Mouse (Mus musculus) neural tube, embryonic 13.5 days (tissue): ENCODE measurements around the gene Grcc10. TPM values are rescaled to one million over a fixed set of nuclear protein-coding genes. Genes with fewer than 3 reads are reported as not detected.

ENCODE experiments used
- ATAC-seq: fragments of 200-750 bp; cut with Nextera tagmentation; 2 replicates; pipeline ENCODE4 v1.8.0; 2017; ENCODE audit warnings: low read depth, mild to moderate bottlenecking, moderate TSS enrichment, moderate library complexity
- H3K27ac ChIP-seq: fragments of 300-500 bp; sonication (generic); replicated peaks from 2 replicates; pipeline ENCODE4 v1.5.1; 2015; ENCODE audit warnings: moderate library complexity, mild to moderate bottlenecking, inconsistent platforms
- H3K27me3 ChIP-seq: fragments of 300-500 bp; sonication (generic); 2 replicates; pipeline ENCODE4 v1.6.1; 2015; ENCODE audit warnings: mild to moderate bottlenecking, inconsistent platforms
- H3K36me3 ChIP-seq: fragments of 300-500 bp; sonication (generic); 2 replicates; pipeline ENCODE4 v1.6.1; 2015; ENCODE audit warnings: mild to moderate bottlenecking, inconsistent platforms
- H3K4me1 ChIP-seq: fragments of 300-500 bp; sonication (generic); replicated peaks from 2 replicates; pipeline ENCODE4 v1.6.1; 2015; ENCODE audit warnings: inconsistent platforms
- H3K4me2 ChIP-seq: fragments of 300-500 bp; sonication (generic); 2 replicates; pipeline ENCODE4 v1.6.1; 2015; ENCODE audit warnings: inconsistent platforms, mild to moderate bottlenecking, moderate library complexity
- H3K4me3 ChIP-seq: fragments of 300-500 bp; sonication (generic); 2 replicates; pipeline ENCODE4 v1.5.1; 2015; ENCODE audit warnings: mild to moderate bottlenecking, inconsistent platforms
- H3K9ac ChIP-seq: fragments of 300-500 bp; sonication (generic); 2 replicates; pipeline ENCODE4 v1.6.1; 2015; ENCODE audit warnings: moderate library complexity, mild to moderate bottlenecking, inconsistent platforms
- H3K9me3 ChIP-seq: fragments of 300-500 bp; sonication (generic); 2 replicates; pipeline ENCODE4 v1.6.1; 2016; ENCODE audit warnings: inconsistent platforms
- WGBS: fragments of 180-500 bp; shearing (Covaris S2); methylation state at CpG from one replicate; pipeline ENCODE4 v1.1.7; 2015; 5-methylcytosine and 5-hydroxymethylcytosine counted together
- polyA plus RNA-seq: library from polyadenylated mRNA; unstranded; fragments of >200 nt; fragmentation: Nextera tagmentation; extraction: Ambion mirVana; gene quantifications from 2 replicates; pipeline ENCODE4 v1.2.1, GENCODE M21; 2015

Gene Grcc10
- polyA plus RNA-seq, 1 experiment from 2014 or later: 693 TPM

DNA sequence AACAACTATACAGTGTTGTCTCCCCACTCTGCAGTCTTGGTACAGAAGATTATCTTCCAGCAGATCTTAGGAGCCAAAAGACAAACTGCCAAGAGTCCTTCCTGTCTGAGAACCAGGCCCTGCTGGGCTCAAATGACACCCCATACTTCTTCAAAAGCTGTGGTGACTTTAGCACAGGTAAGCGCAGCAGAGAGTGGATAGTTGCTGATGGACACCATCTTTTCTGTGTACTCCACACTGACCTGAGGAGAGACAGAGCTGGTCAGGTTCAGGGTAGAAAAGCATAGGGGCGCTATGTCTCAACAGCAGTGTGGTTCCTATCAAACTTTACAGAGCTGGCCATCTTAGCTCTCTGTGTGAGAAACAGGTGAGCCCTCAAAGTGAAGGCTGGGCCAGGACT, 36.8 kb downstream of the Grcc10 start:
- Histone ChIP-seq H3K27me3 (no peaks in the 10 kb centered on the region), H3K36me3 (peaks cover 85% of the 10 kb centered on the region), H3K4me2 (no peak overlapping the region), H3K4me1 (peaks cover 3% of the 10 kb centered on the region; the same call in 1 of the 2 replicates), H3K9me3 (no peaks in the 10 kb centered on the region), H3K4me3 (no peak overlapping the region), H3K27ac (no peak overlapping the region), H3K9ac (no peak overlapping the region)
- ATAC-seq: no peak
- WGBS: 97% methylated on average over 2 of the region's 2 CpGs

DNA sequence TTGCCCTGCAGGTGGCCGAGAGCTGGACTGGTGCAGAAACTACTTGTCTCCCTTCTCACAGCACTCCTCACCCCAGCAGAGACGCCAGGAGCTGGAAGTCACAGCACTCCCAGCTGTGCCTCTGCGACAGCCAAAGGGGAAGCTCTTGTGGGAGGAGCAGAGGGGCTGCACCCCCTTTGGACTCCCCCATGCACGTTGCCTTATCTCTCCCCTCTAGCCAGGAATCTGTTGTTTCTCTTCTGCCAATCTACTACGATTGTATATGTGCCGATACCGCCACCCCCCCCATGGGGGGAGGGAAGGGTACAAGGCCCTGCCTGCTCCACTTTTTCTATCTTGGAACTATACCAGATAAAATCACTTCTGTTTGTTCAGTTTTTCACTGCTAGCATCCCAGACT, 37.4 kb downstream of the Grcc10 start:
- Histone ChIP-seq H3K9me3 (no peaks in the 10 kb centered on the region), H3K27ac (no peak overlapping the region), H3K36me3 (peaks cover 92% of the 10 kb centered on the region), H3K4me2 (no peak overlapping the region), H3K27me3 (no peaks in the 10 kb centered on the region), H3K4me3 (no peak overlapping the region), H3K9ac (no peak overlapping the region), H3K4me1 (no peaks in the 10 kb centered on the region)
- ATAC-seq: no peak
- 85% methylated on average over 7 of the region's 7 CpGs for WGBS

DNA sequence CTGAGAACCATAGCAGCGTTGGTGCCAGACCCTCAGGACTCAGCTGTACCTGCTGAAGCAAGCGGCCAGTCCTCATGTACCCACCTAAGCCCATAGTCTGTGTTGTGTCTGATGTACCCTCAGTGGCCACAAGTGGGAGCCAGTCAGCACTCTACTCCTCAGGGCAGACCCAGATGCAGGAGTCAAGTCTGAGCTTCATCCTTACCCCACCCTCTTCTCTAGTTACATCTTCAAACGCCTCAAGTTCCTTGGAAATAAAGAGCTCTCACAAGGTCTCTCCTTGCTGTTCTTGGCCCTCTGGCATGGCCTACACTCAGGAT, 38.4 kb downstream of the Grcc10 start:
- H3K36me3 ChIP-seq: peaks cover 85% of the 10 kb centered on the region
- H3K9me3 ChIP-seq: no peaks in the 10 kb centered on the region
- H3K27me3 ChIP-seq: no peaks in the 10 kb centered on the region
- 59% methylated on average over 3 of the region's 3 CpGs for whole genome bisulfite sequencing
- H3K9ac ChIP-seq: no peak overlapping the region
- H3K4me2 ChIP-seq: no peak overlapping the region
- no peaks in the 10 kb centered on the region for H3K4me1 ChIP-seq
- peak; percentile 33 for ATAC-seq
- no peak overlapping the region for H3K27ac ChIP-seq
- H3K4me3 ChIP-seq: no peak overlapping the region

DNA sequence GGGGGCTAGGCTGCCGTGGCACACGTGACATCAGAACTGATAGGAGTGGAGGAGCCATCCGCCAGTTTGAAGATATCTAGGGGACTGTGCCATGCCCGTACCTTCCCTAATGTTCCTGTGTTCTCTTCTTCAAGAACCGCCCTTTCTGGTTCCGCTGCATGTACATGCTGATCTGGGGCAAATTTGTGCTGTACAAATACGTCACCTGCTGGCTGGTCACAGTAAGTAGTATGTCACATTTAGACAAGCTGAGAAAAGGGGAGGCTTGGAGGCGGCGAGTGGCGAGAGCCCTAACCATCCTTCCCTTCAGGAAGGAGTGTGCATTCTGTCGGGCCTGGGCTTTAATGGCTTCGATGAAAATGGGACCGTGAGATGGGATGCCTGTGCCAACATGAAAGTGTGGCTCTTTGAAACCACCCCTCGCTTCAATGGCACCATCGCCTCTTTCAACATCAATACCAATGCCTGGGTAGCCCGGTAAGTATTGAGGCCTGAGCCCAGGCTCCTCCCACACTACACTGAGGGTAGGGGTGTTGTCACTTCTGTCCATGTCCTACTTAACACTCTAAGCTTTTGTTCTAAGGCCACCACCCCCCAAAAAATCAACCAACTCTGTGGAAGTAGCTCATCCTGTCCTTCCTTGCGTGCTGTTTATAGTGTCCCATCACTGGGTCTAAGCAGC, 38.9 kb downstream of the Grcc10 start:
- H3K4me1 ChIP-seq: no peaks in the 10 kb centered on the region
- no peak overlapping the region for H3K4me2 ChIP-seq
- peaks cover 81% of the 10 kb centered on the region for H3K36me3 ChIP-seq
- no peak overlapping the region for H3K9ac ChIP-seq
- ATAC-seq: 0 out of 2 replicates have a peak, but pooled peaks have one; percentile 7
- 93% methylated on average over 17 of the region's 17 CpGs for WGBS
- H3K4me3 ChIP-seq: no peak overlapping the region
- H3K9me3 ChIP-seq: no peaks in the 10 kb centered on the region
- no peak overlapping the region for H3K27ac ChIP-seq
- H3K27me3 ChIP-seq: no peaks in the 10 kb centered on the region

GRCm38 (mm10) chr6:124701338-124701737, 39.8 kb downstream of the Grcc10 start:
- WGBS: 81% methylated on average over 8 of the region's 8 CpGs
- ATAC-seq: 0 out of 2 replicates have a peak, but pooled peaks have one; percentile 10

DNA sequence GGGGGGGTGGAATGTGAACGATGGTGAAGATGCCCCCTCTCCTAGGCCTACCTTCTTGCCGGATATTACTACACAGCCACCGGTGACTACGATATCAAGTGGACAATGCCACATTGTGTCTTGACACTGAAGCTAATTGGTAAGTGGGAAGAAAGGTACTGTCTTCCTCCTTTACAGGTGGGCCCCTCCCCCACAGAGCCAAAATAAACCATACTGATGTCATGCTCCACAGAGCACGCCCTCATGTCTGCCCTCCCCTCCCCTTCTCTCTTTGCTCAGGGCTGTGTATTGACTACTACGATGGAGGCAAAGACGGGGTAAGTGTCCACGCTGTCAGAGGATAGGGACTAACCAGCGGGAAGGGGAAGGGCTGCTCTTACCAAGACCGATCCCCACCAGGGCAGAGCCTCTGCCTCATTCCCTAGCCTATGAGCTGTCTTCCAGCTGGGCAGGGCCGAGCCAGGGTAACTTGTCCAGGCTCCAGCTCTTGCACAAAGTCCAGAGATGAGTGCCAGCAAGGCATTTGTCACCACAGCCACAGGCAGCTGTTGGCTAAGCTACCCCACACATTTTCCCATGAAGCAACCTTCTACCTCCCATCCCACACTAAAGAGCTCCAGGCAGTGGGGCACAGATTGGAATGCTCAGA, 41.1 kb downstream of the Grcc10 start:
- H3K27ac ChIP-seq: no peak overlapping the region
- ATAC-seq: no peak; the same call in 1 of the 2 replicates
- H3K36me3 ChIP-seq: peaks cover 61% of the 10 kb centered on the region
- H3K9me3 ChIP-seq: no peaks in the 10 kb centered on the region
- H3K4me1 ChIP-seq: no peaks in the 10 kb centered on the region
- H3K4me3 ChIP-seq: no peak overlapping the region
- no peak overlapping the region for H3K4me2 ChIP-seq
- no peak overlapping the region for H3K9ac ChIP-seq
- 85% methylated on average over 11 of the region's 11 CpGs for WGBS
- H3K27me3 ChIP-seq: no peaks in the 10 kb centered on the region

More at GRCm38 (mm10) chr6:124701338-124701737, 39.8 kb downstream of the Grcc10 start:
- peaks cover 74% of the 10 kb centered on the region for H3K36me3 ChIP-seq
- no peaks in the 10 kb centered on the region for H3K27me3 ChIP-seq
- no peaks in the 10 kb centered on the region for H3K4me1 ChIP-seq
- H3K4me3 ChIP-seq: no peak overlapping the region
- H3K27ac ChIP-seq: no peak overlapping the region
- no peaks in the 10 kb centered on the region for H3K9me3 ChIP-seq
- H3K9ac ChIP-seq: no peak overlapping the region
- no peak overlapping the region for H3K4me2 ChIP-seq

DNA sequence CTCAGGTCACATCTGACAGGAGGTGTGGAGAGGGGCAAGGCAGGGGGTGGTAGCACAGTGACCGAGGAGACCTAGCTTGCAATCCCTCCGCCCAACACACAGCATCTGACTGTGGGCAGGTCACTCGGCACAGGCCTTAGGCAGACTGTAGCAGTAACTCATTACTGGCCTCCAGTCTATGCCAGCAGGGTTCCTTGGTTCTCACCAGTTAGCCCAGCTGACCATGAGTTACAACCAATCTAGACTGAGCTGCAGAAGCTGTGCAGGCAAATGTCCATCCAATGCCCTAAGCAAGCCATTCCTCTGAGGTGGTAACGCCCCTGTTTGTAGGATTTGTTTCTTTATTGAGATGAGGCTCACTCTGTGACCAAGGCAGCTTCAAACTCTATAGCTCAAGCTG, 41.8 kb downstream of the Grcc10 start:
- no peaks in the 10 kb centered on the region for H3K9me3 ChIP-seq
- peaks cover 54% of the 10 kb centered on the region for H3K36me3 ChIP-seq
- no peak overlapping the region for H3K27ac ChIP-seq
- 85% methylated on average over 4 of the region's 4 CpGs for WGBS
- H3K4me3 ChIP-seq: no peak overlapping the region
- no peaks in the 10 kb centered on the region for H3K27me3 ChIP-seq
- H3K9ac ChIP-seq: no peak overlapping the region
- no peak for ATAC-seq
- H3K4me2 ChIP-seq: no peak overlapping the region
- H3K4me1 ChIP-seq: peaks cover 5% of the 10 kb centered on the region; the same call in 1 of the 2 replicates

DNA sequence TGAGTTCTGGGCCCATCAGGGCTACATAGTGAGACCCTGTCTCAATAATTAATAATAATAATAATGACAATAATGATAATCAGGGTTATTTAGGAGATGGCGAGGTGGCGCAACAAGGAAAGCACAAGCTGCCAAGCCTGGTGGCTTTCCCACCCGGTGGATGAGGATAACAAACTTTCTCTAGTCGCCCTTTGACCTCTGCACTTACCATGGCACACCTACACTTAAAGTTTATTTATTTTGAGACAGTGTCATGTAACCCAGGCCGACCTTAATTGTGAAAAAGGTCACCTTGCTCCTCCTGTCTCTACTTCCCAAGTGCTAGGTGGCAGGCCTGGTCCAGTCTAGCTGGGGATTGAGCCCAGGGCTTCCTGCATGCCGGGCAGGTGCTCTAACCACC, 42.4 kb downstream of the Grcc10 start:
- 85% methylated on average over 6 of the region's 6 CpGs for WGBS
- no peak for ATAC-seq
- no peak overlapping the region for H3K27ac ChIP-seq
- no peaks in the 10 kb centered on the region for H3K27me3 ChIP-seq
- H3K9me3 ChIP-seq: no peaks in the 10 kb centered on the region
- H3K4me2 ChIP-seq: no peak overlapping the region
- no peak overlapping the region for H3K4me3 ChIP-seq
- peaks cover 48% of the 10 kb centered on the region for H3K36me3 ChIP-seq
- peaks cover 11% of the 10 kb centered on the region; the same call in 1 of the 2 replicates for H3K4me1 ChIP-seq
- no peak overlapping the region for H3K9ac ChIP-seq

DNA sequence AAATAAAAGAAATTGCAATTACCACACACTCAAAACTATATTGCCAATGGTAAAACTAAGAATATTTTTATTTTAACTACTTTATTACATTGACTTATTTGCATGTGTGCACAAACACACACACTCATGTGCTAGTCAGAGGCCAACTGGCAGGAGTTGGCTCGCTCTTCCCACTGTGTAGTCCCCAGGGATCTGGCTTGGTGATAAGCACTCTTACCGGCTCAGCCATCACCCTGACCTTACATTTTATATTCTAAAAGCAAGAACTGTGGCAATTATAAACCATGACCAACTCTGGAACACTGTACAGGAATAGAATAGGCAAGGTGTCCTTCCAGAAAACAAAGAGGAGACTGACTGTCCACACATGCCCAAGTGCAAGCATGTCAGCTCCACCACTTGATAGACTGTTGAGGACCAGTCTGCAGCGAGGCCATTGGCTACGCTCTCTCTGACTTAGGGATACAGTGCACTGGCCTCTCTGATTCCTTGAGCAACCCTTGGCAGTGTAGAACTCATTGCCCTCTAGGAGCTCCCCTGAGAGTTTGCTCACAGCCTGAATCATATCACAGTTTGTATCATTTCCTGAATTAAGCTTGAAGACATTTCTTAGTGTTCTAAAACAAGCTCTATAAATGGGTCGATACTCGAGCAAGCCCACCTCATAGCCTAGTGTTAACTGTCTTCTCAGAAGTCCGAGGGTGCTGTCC, 44.6 kb downstream of the Grcc10 start:
- 91% methylated on average over 7 of the region's 7 CpGs for WGBS

GRCm38 (mm10) chr6:124694166-124694955, 46.8 kb downstream of the Grcc10 start:
- peak overlapping the region; percentile 15; the same call in 1 of the 2 replicates for H3K27ac ChIP-seq
- peak; percentile 79 for ATAC-seq
- H3K4me1 ChIP-seq: peaks cover 17% of the 10 kb centered on the region; the same call in 1 of the 2 replicates
- 81% methylated on average over 15 of the region's 15 CpGs for WGBS
- no peak overlapping the region for H3K9ac ChIP-seq
- H3K9me3 ChIP-seq: no peaks in the 10 kb centered on the region
- H3K4me3 ChIP-seq: no peak overlapping the region
- peaks cover 8% of the 10 kb centered on the region for H3K36me3 ChIP-seq
- H3K4me2 ChIP-seq: no peak overlapping the region
- no peaks in the 10 kb centered on the region for H3K27me3 ChIP-seq

More for the DNA sequence above, 44.6 kb downstream of the Grcc10 start:
- H3K27me3 ChIP-seq: no peaks in the 10 kb centered on the region
- no peak overlapping the region for H3K4me3 ChIP-seq
- no peak for ATAC-seq
- no peak overlapping the region for H3K27ac ChIP-seq
- no peak overlapping the region for H3K4me2 ChIP-seq
- H3K4me1 ChIP-seq: peaks cover 17% of the 10 kb centered on the region; the same call in 1 of the 2 replicates
- H3K9ac ChIP-seq: no peak overlapping the region
- no peaks in the 10 kb centered on the region for H3K9me3 ChIP-seq
- peaks cover 26% of the 10 kb centered on the region for H3K36me3 ChIP-seq

GRCm38 (mm10) chr6:124693243-124693981, 47.8 kb downstream of the Grcc10 start:
- H3K4me3 ChIP-seq: no peak overlapping the region
- no peak overlapping the region for H3K4me2 ChIP-seq
- H3K9ac ChIP-seq: no peak overlapping the region
- ATAC-seq: no peak
- 80% methylated on average over 15 of the region's 15 CpGs for WGBS
- H3K9me3 ChIP-seq: no peaks in the 10 kb centered on the region
- H3K27ac ChIP-seq: 0 out of 2 replicates have a peak overlapping the region, but pooled peaks have one; percentile 15
- H3K4me1 ChIP-seq: peaks cover 17% of the 10 kb centered on the region; the same call in 1 of the 2 replicates
- H3K27me3 ChIP-seq: no peaks in the 10 kb centered on the region
- no peaks in the 10 kb centered on the region; the same call in 1 of the 2 replicates for H3K36me3 ChIP-seq
